Mouse (Mus musculus) thymus, adult 2 months (tissue): ENCODE results near the gene Scnn1b. TPM values are rescaled to one million over a fixed set of nuclear protein-coding genes. Genes with fewer than 3 reads are reported as not detected.

ENCODE experiments used
- DNase-seq: peaks from one replicate; pipeline ENCODE4 v3.0.0; 2021
- H3K27ac ChIP-seq: fragments of 200-500 bp; 2 replicates; pipeline ENCODE4 v1.5.1; 2012; ENCODE audit warnings: low read length, control low read depth; ENCODE audit not compliant: control insufficient read depth, insufficient read depth
- H3K27me3 ChIP-seq: fragments of 200-500 bp; 2 replicates; pipeline ENCODE4 v1.6.1; 2012; ENCODE audit warnings: mild to moderate bottlenecking, low read length, moderate library complexity, mixed read lengths; ENCODE audit not compliant: control insufficient read depth, insufficient read depth
- H3K36me3 ChIP-seq: fragments of 200-500 bp; 2 replicates; pipeline ENCODE4 v1.6.1; 2012; ENCODE audit warnings: mild to moderate bottlenecking, low read length, moderate library complexity; ENCODE audit not compliant: control insufficient read depth, insufficient read depth
- H3K4me1 ChIP-seq: fragments of 200-500 bp; replicated peaks from 2 replicates; pipeline ENCODE4 v1.6.1; 2012; ENCODE audit warnings: low read length; ENCODE audit not compliant: control insufficient read depth, insufficient read depth
- H3K4me3 ChIP-seq: fragments of 200-500 bp; 2 replicates; pipeline ENCODE4 v1.5.1; 2012; ENCODE audit warnings: mild to moderate bottlenecking, low read length, control low read depth, moderate library complexity; ENCODE audit not compliant: control insufficient read depth, insufficient read depth
- CTCF ChIP-seq: fragments of 200-500 bp; IDR thresholded peaks from 2 replicates; pipeline ENCODE4 v1.5.1; 2012; ENCODE audit warnings: mild to moderate bottlenecking, control low read depth, low read length, moderate library complexity, borderline replicate concordance; ENCODE audit not compliant: control insufficient read depth, poor library complexity, insufficient read depth; ENCODE audit errors: extremely low read depth
- POLR2A ChIP-seq: fragments of 200-500 bp; IDR thresholded peaks from 2 replicates; pipeline ENCODE4 v1.6.1; 2012; ENCODE audit warnings: mild to moderate bottlenecking, low read length, control low read depth, moderate library complexity; ENCODE audit not compliant: control insufficient read depth, poor library complexity, insufficient read depth; ENCODE audit errors: extremely low read depth
- WGBS: fragments of 180-500 bp; shearing (Covaris S2); methylation state at CpG from one replicate; pipeline ENCODE4 v1.1.7; 2018; 5-methylcytosine and 5-hydroxymethylcytosine counted together
- polyA plus RNA-seq: library from polyadenylated mRNA; depleted of rRNA; stranded (reverse); fragments of >200 nt; gene quantifications from 2 replicates; pipeline ENCODE4 v1.2.3, GENCODE M21; 2012

Scnn1b gene
- polyA plus RNA-seq, 1 experiment: 1.1 TPM

- WGBS: 14% methylated on average over 2 of the region's 2 CpGs
- peak; percentile 40 for DNase-seq
- H3K27ac ChIP-seq: no peak overlapping the region
- no peaks in the 10 kb centered on the region for H3K27me3 ChIP-seq
- peaks cover 9% of the 10 kb centered on the region for H3K4me1 ChIP-seq
- TF ChIP-seq POLR2A (no peak), CTCF (no peak)
- H3K4me3 ChIP-seq: no peak overlapping the region
- no peaks in the 10 kb centered on the region for H3K36me3 ChIP-seq
Observed at GRCm38 (mm10) chr7:121934346-121934745, 69.5 kb downstream of the Scnn1b start.

DNA sequence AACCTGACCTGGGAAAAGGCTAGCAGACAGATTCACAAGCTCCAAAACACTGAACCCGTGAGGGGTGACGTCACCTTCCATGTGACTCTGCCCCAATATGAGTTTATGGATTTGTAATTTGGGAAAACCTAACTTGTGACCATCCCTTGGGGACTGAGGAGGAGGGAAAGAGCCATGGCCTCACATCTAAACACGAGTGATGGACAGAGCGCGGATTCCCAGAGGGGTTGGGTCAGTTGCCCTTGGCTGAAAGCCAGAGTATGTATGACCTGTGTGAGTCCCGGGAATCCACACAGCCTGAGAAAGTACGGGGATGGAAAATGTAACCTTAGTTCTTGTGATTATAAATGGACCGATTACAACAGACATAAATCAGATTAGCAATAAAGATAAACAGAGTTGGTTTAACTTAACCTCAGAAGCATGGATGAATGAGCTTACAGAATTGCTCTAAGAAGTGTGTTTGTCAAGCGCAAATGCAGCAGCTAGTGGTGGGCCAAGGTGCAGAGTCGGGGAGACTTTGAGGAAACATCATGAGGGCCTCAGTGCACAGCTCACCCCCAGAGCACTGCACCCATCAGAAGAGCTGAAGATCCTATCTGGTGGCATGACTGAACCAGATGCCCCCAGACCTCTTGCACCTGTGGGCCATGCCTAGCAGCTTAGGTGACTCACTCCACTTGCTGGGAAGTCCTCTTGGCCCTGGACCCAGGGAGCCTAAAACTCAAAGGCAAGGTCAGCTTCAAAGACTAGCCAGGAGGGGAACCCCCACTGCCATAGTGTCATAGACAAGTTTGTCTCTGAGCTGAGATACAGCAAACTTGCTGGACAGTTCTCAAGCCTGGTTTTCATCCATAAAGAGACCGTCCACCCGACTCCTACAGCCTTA is 71.3 kb downstream of the Scnn1b start:
- no peak for DNase-seq
- Histone ChIP-seq H3K36me3 (no peaks in the 10 kb centered on the region), H3K4me1 (peaks cover 13% of the 10 kb centered on the region), H3K27me3 (no peaks in the 10 kb centered on the region), H3K4me3 (no peak overlapping the region), H3K27ac (no peak overlapping the region)
- TF ChIP-seq CTCF: no peak
- WGBS: 96% methylated on average over 12 of the region's 12 CpGs

DNA sequence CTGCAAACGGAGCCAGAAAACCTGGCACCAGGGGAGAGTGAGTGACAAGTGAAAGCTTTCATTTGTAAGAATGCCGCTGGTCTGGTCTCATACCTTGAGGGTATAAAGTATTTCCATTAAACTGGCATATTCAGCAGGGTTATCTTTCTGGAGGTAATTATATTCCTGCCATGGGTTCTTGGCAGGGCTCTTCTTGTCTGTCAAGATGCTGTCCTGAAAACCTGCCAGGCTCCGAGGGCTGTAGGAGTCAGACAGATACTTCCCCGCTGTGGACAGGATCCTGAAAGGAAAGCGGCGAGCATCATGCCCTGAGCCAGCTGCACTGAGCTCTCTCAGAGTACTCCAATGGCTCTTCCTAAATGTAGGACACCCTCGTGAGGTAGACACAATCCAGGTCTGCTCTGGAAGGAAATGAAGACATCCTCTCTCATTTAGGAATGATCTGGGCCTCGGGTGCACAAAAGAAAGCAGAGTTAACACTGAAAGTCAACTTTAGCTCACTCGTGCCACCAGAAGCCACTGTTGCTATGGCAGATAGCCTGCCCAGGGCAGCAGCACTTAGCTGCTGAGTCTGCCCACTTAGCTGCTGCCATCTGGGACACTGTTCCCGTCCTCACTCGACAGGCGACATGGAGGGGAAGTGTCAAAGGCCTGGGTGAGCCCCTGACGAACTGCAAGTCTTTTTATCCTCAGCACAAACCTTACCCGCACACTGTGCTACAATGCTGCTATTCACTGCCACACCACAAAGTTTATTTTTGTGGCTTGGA is 72.2 kb downstream of the Scnn1b start:
- no peak overlapping the region for H3K27ac ChIP-seq
- H3K4me1 ChIP-seq: peaks cover 13% of the 10 kb centered on the region
- no peaks in the 10 kb centered on the region for H3K36me3 ChIP-seq
- no peaks in the 10 kb centered on the region for H3K27me3 ChIP-seq
- 90% methylated on average over 14 of the region's 14 CpGs for whole genome bisulfite sequencing
- no peak for DNase-seq
- no peak for TF ChIP-seq CTCF
- TF ChIP-seq POLR2A: no peak
- no peak overlapping the region for H3K4me3 ChIP-seq

DNA sequence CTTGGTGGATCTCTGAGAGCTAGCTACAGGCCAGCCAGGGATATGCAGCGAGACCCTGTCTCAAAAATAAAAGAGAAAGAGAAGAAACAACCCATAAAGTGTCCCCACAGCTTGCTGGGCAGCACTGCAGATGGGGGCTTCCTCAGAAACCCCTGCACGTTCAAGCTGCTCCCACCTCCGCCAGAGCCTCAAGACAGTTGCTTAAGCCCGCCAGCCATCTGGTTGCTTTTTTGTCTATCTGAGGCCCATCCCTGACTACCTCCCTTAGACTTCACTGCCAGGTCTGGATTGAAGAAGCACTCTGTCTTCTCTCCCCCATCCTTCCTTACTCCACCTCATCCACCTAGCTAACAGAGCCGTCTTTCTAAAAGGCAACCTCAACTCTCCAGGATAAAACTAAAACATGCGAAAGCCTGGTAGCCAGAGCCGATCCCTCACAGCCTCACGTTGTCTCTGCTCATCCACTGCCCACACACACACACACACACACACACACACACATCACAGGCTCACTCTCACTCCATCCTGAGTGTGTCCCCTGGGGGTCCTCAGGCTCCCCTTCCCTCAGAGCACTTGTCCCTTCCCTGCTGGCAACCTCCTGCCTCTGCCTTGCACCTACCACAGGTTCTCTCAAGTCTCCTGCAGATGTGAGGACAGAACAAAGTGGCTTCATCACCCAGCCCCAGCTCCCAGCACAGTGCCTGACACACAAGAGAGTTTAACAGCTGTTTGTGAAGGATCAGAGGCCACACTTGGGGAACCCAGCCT is 73.5 kb downstream of the Scnn1b start:
- no peak for DNase-seq
- peaks cover 13% of the 10 kb centered on the region for H3K4me1 ChIP-seq
- WGBS: 96% methylated on average over 8 of the region's 8 CpGs
- no peaks in the 10 kb centered on the region for H3K27me3 ChIP-seq
- H3K36me3 ChIP-seq: no peaks in the 10 kb centered on the region
- no peak overlapping the region for H3K4me3 ChIP-seq
- TF ChIP-seq CTCF: no peak
- no peak for TF ChIP-seq POLR2A
- H3K27ac ChIP-seq: no peak overlapping the region

DNA sequence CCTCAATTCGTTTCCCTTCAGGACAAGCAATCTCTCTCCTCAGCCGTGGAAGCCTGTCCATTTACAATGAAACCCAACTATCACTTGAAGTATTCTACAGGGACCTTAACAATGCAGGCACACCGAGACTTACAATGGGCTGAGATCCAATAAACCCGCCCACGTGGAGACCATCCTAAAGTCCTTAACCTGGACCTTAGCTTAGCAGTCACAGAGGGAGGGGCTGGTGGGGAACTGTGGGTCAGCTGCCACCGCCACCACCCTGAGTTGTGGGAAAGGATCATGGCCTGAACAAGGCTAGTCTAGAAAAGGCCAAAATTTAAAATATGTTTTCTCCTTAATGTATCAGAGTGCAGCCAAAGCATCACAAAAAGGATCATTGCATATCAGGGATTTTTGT is 74.4 kb downstream of the Scnn1b start:
- TF ChIP-seq POLR2A: no peak
- TF ChIP-seq CTCF: no peak

DNA sequence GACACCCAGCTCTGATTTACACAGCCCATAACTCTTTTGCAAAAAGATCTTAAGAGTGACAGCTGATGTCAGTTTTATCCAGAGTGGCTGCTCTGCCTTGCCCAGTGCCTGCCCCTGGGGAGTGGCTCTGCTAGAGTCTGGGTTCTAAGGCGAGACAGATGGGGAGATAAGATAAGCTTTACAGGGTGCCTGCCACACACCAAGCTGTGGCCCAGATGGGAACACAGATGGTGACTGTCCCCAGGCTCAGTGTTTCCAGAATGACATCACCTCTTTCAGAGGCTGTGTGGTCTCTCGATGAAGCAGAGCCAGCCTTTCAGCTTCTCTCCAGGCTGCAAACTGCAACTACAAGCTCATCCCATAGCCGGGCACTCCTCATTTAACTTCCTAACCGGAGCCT is 74.9 kb downstream of the Scnn1b start:
- DNase-seq: no peak
- Histone ChIP-seq H3K4me1 (peaks cover 8% of the 10 kb centered on the region), H3K27me3 (no peaks in the 10 kb centered on the region), H3K27ac (no peak overlapping the region), H3K4me3 (no peak overlapping the region), H3K36me3 (no peaks in the 10 kb centered on the region)
- WGBS: 37% methylated on average over 4 of the region's 4 CpGs
- no peak for TF ChIP-seq CTCF
- TF ChIP-seq POLR2A: no peak

More for the DNA sequence above, 74.4 kb downstream of the Scnn1b start:
- WGBS: 94% methylated on average over 6 of the region's 6 CpGs
- Histone ChIP-seq H3K27me3 (no peaks in the 10 kb centered on the region), H3K27ac (no peak overlapping the region), H3K4me3 (no peak overlapping the region), H3K4me1 (peaks cover 11% of the 10 kb centered on the region), H3K36me3 (no peaks in the 10 kb centered on the region)
- no peak for DNase-seq
